9 mouse cellular contexts compared by ENCODE assay signal in genomic region chr12:112876332-112877072, GRCm38 (mm10). TPM values are rescaled to one million over a fixed set of nuclear protein-coding genes. Genes with fewer than 3 reads are reported as not detected.
DNase-seq lines count a peak whose midpoint lies in the region; ATAC-seq and TF ChIP-seq lines count a peak whose summit lies in the region.
"Had no signal": no experiment of that assay in that cellular context is flagged by ENCODE, and none has a peak within 500 bp of the region (broad histone marks: within the 10 kb centered on the region; RNA-seq: fewer than 3 reads in every experiment).

No protein-coding gene starts in this region.

- peak; percentile 35 to 47 for DNase-seq in left cerebral cortex, adult 2 months (ENCODE audit: extremely low spot score in 1 of 2, low spot score in 2 of 2)
- DNase-seq in left cerebral cortex, adult 9 months (ENCODE audit: low spot score in 2 of 2), result no peak
- DNase-seq in c-Kit-positive CD71-positive TER-119-positive erythroid progenitor cells, embryonic 14.5 days (ENCODE audit: low spot score), result peak; percentile 40
- peak; percentile 52 to 61 for DNase-seq in gastrocnemius, postnatal 36 days
- DNase-seq in induced T-regulatory cell, adult 2 months (ENCODE audit: low read depth), result peak; percentile 79
- peak; percentile 51 for DNase-seq in liver, embryonic 11.5 days (ENCODE audit: low spot score)
- DNase-seq in midbrain, postnatal 0 days (ENCODE audit: low spot score), result no peak

- no peak for TF ChIP-seq CTCF in left cerebral cortex, adult 2 months (IDR thresholded peaks at IDR 0.05)
- no peak for TF ChIP-seq CTCF in midbrain, postnatal 0 days (IDR thresholded peaks at IDR 0.05)

- ATAC-seq in liver, embryonic 11.5 days (replicated peaks; ENCODE audit: low FRiP score), result 0 out of 2 replicates have a peak, but pooled peaks have one; percentile 7
- ATAC-seq in midbrain, postnatal 0 days (ENCODE audit: low FRiP score), result no peak
- ATAC-seq in monocyte, adult 5-6 weeks (replicated peaks; ENCODE audit: insufficient number of reproducible peaks, low FRiP score, low TSS enrichment, poor library complexity, severe bottlenecking), result no peak

- no peak overlapping the region for H3K9ac ChIP-seq in liver, embryonic 11.5 days (ENCODE audit: low read depth, low read length)
- no peak overlapping the region for H3K9ac ChIP-seq in midbrain, postnatal 0 days (replicated peaks; ENCODE audit: low read length, poor library complexity, severe bottlenecking)

- H3K4me3 ChIP-seq in left cerebral cortex, adult 2 months, result peak overlapping the region; percentile 21
- no peak overlapping the region for H3K4me3 ChIP-seq in liver, embryonic 11.5 days (ENCODE audit: low read depth, low read length)
- H3K4me3 ChIP-seq in midbrain, postnatal 0 days (ENCODE audit: low read depth, low read length), result peak overlapping the region; percentile 12; the same call in 1 of the 2 replicates

- peak overlapping the region; percentile 12 for H3K27ac ChIP-seq in left cerebral cortex, adult 2 months
- H3K27ac ChIP-seq in liver, embryonic 11.5 days (ENCODE audit: low read depth, low read length), result no peak overlapping the region
- H3K27ac ChIP-seq in midbrain, postnatal 0 days (ENCODE audit: low read depth, low read length), result no peak overlapping the region

- H3K36me3 ChIP-seq in liver, embryonic 11.5 days (ENCODE audit: control insufficient read depth, insufficient read depth, low read length), result no peaks in the 10 kb centered on the region
- no peaks in the 10 kb centered on the region for H3K36me3 ChIP-seq in midbrain, postnatal 0 days (ENCODE audit: insufficient read depth, low read length)

- peaks cover 13% of the 10 kb centered on the region for H3K4me1 ChIP-seq in liver, embryonic 11.5 days (replicated peaks; ENCODE audit: control insufficient read depth, insufficient read depth, low read length)
- peaks cover 3% of the 10 kb centered on the region; the same call in 1 of the 2 replicates for H3K4me1 ChIP-seq in midbrain, postnatal 0 days (ENCODE audit: insufficient read depth, low read length)

- WGBS in liver, embryonic 11.5 days, result 6% methylated on average over 28 of the region's 28 CpGs
- WGBS in midbrain, postnatal 0 days, result 7% methylated on average over 28 of the region's 28 CpGs

- H3K27me3 ChIP-seq in liver, embryonic 11.5 days (replicated peaks; ENCODE audit: control insufficient read depth, insufficient read depth, low read length), result peaks cover 74% of the 10 kb centered on the region
- peaks cover 54% of the 10 kb centered on the region for H3K27me3 ChIP-seq in midbrain, postnatal 0 days (ENCODE audit: insufficient read depth, low read length)
- H3K27me3 ChIP-seq: Patski had no signal

- H3K9me3 ChIP-seq in liver, embryonic 11.5 days (ENCODE audit: control insufficient read depth, low read length), result no peaks in the 10 kb centered on the region
- no peaks in the 10 kb centered on the region for H3K9me3 ChIP-seq in midbrain, postnatal 0 days (ENCODE audit: low read length)

- H3K4me2 ChIP-seq in liver, embryonic 11.5 days, result peak overlapping the region; percentile 62
- H3K4me2 ChIP-seq in midbrain, postnatal 0 days (ENCODE audit: low read depth, low read length, poor library complexity, severe bottlenecking), result peak overlapping the region; percentile 24; the same call in 1 of the 2 replicates

- intact Hi-C loops in left cerebral cortex, adult 2 months (cut with DNase I), result loop anchor here (5.0 kb wide), 2 partner anchors 51 to 81 kb away; partner anchors contain the start of gene Jag2
- intact Hi-C loops in gastrocnemius, postnatal 36 days (cut with DNase I), result loop anchor here (2.0 to 5.0 kb wide), 3 partner anchors 52 to 111 kb away; partner anchors contain the start of gene Jag2

RNA-seq across cellular contexts. Expression of gene Gpr132, which starts 8.5 kb away (rescaled TPM):
- under 1 TPM in 1 of 2 experiments, not detected in 1; 0.18 TPM for total RNA-seq in left cerebral cortex, adult 2 months (2021)
- total RNA-seq in gastrocnemius, postnatal 36 days (2021), result under 1 TPM; 0.10 to 0.26 TPM
- polyA plus RNA-seq in liver, embryonic 11.5 days (2014; fragmentation: Nextera tagmentation; extraction: Ambion mirVana), result 0.53 and 0.62 TPM in 2 replicates
- 0.16 TPM in 1 of 2 replicates, not detected in the other for total RNA-seq in midbrain, postnatal 0 days (2014; rRNA removed)
- polyA plus RNA-seq in midbrain, postnatal 0 days (2015; fragmentation: Nextera tagmentation; extraction: Ambion mirVana), result 0.06 TPM in 2 replicates
- total RNA-seq in monocyte, adult 5-6 weeks (2017), result 61.4 to 99.5 TPM (median 74.8 TPM) in 3 replicates
- polyA plus RNA-seq: Patski had no signal

RNA-seq across cellular contexts. Expression of gene Cdca4, which starts 47.3 kb away (rescaled TPM):
- 10 to 100 TPM; 10.5 to 12.4 TPM for total RNA-seq in left cerebral cortex, adult 2 months (2021)
- total RNA-seq in gastrocnemius, postnatal 36 days (2021), result 1 to 10 TPM; 2.1 to 3.0 TPM
- polyA plus RNA-seq in liver, embryonic 11.5 days (2014; fragmentation: Nextera tagmentation; extraction: Ambion mirVana), result 111 and 125 TPM in 2 replicates
- total RNA-seq in midbrain, postnatal 0 days (2014; rRNA removed), result 19.8 and 22.6 TPM in 2 replicates
- polyA plus RNA-seq in midbrain, postnatal 0 days (2015; fragmentation: Nextera tagmentation; extraction: Ambion mirVana), result 20.8 and 22.0 TPM in 2 replicates
- 15.5 to 32.2 TPM (median 18.8 TPM) in 3 replicates for total RNA-seq in monocyte, adult 5-6 weeks (2017)

RNA-seq across cellular contexts. Expression of gene Jag2, which starts 53.1 kb away (rescaled TPM):
- 10 to 100 TPM; 57.9 to 62.2 TPM for total RNA-seq in left cerebral cortex, adult 2 months (2021)
- 10 to 100 TPM; 18.0 to 19.6 TPM for total RNA-seq in gastrocnemius, postnatal 36 days (2021)
- polyA plus RNA-seq in liver, embryonic 11.5 days (2014; fragmentation: Nextera tagmentation; extraction: Ambion mirVana), result 0.39 and 1.4 TPM in 2 replicates
- 88.4 and 94.6 TPM in 2 replicates for total RNA-seq in midbrain, postnatal 0 days (2014; rRNA removed)
- polyA plus RNA-seq in midbrain, postnatal 0 days (2015; fragmentation: Nextera tagmentation; extraction: Ambion mirVana), result 9.4 and 12.1 TPM in 2 replicates
- total RNA-seq in monocyte, adult 5-6 weeks (2017), result 0.11 to 3.6 TPM (median 3.4 TPM) in 3 replicates

Comparison
In these comparisons a context has a peak if more than half of its experiments do, and no peak if none do; other contexts are left out.
1. DNase-seq: peak in left cerebral cortex, adult 2 months (2 of 2), c-Kit-positive CD71-positive TER-119-positive erythroid progenitor cells, embryonic 14.5 days (single experiment), gastrocnemius, postnatal 36 days (2 of 2), induced T-regulatory cell, adult 2 months (single experiment) and liver, embryonic 11.5 days (single experiment); none in left cerebral cortex, adult 9 months (0 of 2) and midbrain, postnatal 0 days (single experiment).
2. RNA of gene Gpr132, which starts 8.5 kb away (total RNA-seq): 61.4 to 99.5 TPM in monocyte, adult 5-6 weeks; 0.10 to 0.26 TPM in gastrocnemius, postnatal 36 days, 0.18 TPM in left cerebral cortex, adult 2 months and 0.16 TPM in midbrain, postnatal 0 days; every median in the first group is over 10 times any median in the second.